ENCODE assay signal across 19 mouse cellular contexts in genomic region chrX:151508536-151508935, GRCm38 (mm10). TPM values are rescaled to one million over a fixed set of nuclear protein-coding genes. Genes with fewer than 3 reads are reported as not detected.
DNase-seq lines count a peak whose midpoint lies in the region; ATAC-seq and TF ChIP-seq lines count a peak whose summit lies in the region.
"Had no signal": no experiment of that assay in that cellular context is flagged by ENCODE, and none has a peak within 500 bp of the region (broad histone marks: within the 10 kb centered on the region; RNA-seq: fewer than 3 reads in every experiment).

No protein-coding gene starts in this region.

- peak; percentile 100 for ATAC-seq in granulocyte monocyte progenitor cell, adult 5-6 weeks (replicated peaks; ENCODE audit: poor library complexity, severe bottlenecking)
- ATAC-seq in megakaryocyte progenitor cell, adult 5-6 weeks (replicated peaks; ENCODE audit: poor library complexity), result peak; percentile 100
- ATAC-seq: forebrain, embryonic 13.5 days; forebrain, postnatal 0 days; hindbrain, postnatal 0 days; intestine, embryonic 15.5 days had no signal

- peak overlapping the region; percentile 88 for H3K27ac ChIP-seq in MEL (ENCODE audit: control insufficient read depth, low read depth, low read length)
- H3K27ac ChIP-seq: embryonic facial prominence, embryonic 10.5 days; forebrain, embryonic 13.5 days; hindbrain, embryonic 13.5 days; hindbrain, postnatal 0 days; intestine, embryonic 15.5 days had no signal

- H3K36me3 ChIP-seq in MEL (ENCODE audit: control insufficient read depth in 1 of 2, insufficient read depth in 2 of 2, low read length in 2 of 2), result peaks cover 0 to 17% of the 10 kb centered on the region in 2 experiments; a peak in 2 of 4 replicates
- H3K36me3 ChIP-seq: embryonic facial prominence, embryonic 10.5 days; heart, embryonic 12.5 days; hindbrain, embryonic 13.5 days; intestine, embryonic 15.5 days had no signal

- DNase-seq in MEL (ENCODE audit: low read depth, low spot score), result peak; percentile 88
- DNase-seq in thymus, postnatal 10 days (ENCODE audit: low spot score in 2 of 2), result no peak
- DNase-seq in natural killer cell, adult 2 months (ENCODE audit: low spot score in 2 of 2), result no peak
- DNase-seq in adrenal gland, adult 2 months, result no peak
- DNase-seq: adrenal gland, postnatal 10 days; cerebellum, adult 18-20 months; cerebellum, adult 9-11 months; cerebellum, postnatal 36 days; forebrain, postnatal 0 days; gastrocnemius, postnatal 14 days had no signal

- H3K4me1 ChIP-seq in MEL (ENCODE audit: control insufficient read depth in 1 of 2, insufficient read depth in 2 of 2, low read length in 2 of 2), result peaks cover 5 to 13% of the 10 kb centered on the region in 2 experiments
- H3K4me1 ChIP-seq: embryonic facial prominence, embryonic 10.5 days; forebrain, embryonic 13.5 days; heart, embryonic 12.5 days; hindbrain, embryonic 13.5 days; intestine, embryonic 15.5 days had no signal

- no peak for TF ChIP-seq RAD21 in MEL (IDR thresholded peaks at IDR 0.05; ENCODE audit: low read depth, low read length)

- H3K9ac ChIP-seq in MEL (ENCODE audit: control insufficient read depth, low read depth, low read length, poor library complexity, severe bottlenecking), result peak overlapping the region; percentile 10
- H3K9ac ChIP-seq: forebrain, embryonic 13.5 days; forebrain, postnatal 0 days; heart, embryonic 12.5 days; hindbrain, embryonic 13.5 days; intestine, embryonic 15.5 days had no signal

- no peak for TF ChIP-seq POLR2A in MEL (IDR thresholded peaks at IDR 0.05; ENCODE audit: control insufficient read depth in 1 of 2, insufficient read depth in 1 of 2, low read depth in 1 of 2, low read length in 2 of 2, poor library complexity in 1 of 2)

- TF ChIP-seq CTCF in MEL (IDR thresholded peaks at IDR 0.05 in 2 of 3, conservative IDR thresholded peaks at IDR 0.05 in 1 of 3; ENCODE audit: control insufficient read depth in 1 of 3, insufficient read depth in 1 of 3, low read depth in 2 of 3, low read length in 3 of 3, poor library complexity in 1 of 3, severe bottlenecking in 1 of 3), result no peak

- H3K9me3 ChIP-seq in MEL (replicated peaks; ENCODE audit: insufficient read depth, low read length), result no peaks in the 10 kb centered on the region
- H3K9me3 ChIP-seq: embryonic facial prominence, embryonic 10.5 days; forebrain, embryonic 13.5 days; heart, embryonic 12.5 days; hindbrain, embryonic 13.5 days; intestine, embryonic 15.5 days had no signal

- H3K27me3 ChIP-seq in MEL (ENCODE audit: control insufficient read depth in 1 of 2, insufficient read depth in 2 of 2, low read length in 2 of 2), result no peaks in the 10 kb centered on the region
- H3K27me3 ChIP-seq: CH12.LX; forebrain, embryonic 13.5 days; heart, embryonic 12.5 days; hindbrain, embryonic 13.5 days; intestine, embryonic 15.5 days had no signal

- peak; percentile 71 to 75 for TF ChIP-seq EP300 in MEL (IDR thresholded peaks at IDR 0.05; ENCODE audit: low read depth in 1 of 2, low read length in 2 of 2)

- no peaks in the 10 kb centered on the region for H3K79me2 ChIP-seq in MEL (ENCODE audit: control insufficient read depth, insufficient read depth, low read length, poor library complexity)

- H3K4me3 ChIP-seq in MEL (ENCODE audit: control insufficient read depth in 1 of 2, insufficient read depth in 1 of 2, low read depth in 2 of 2, low read length in 2 of 2), result no peak overlapping the region
- H3K4me3 ChIP-seq: embryonic facial prominence, embryonic 10.5 days; forebrain, embryonic 13.5 days; heart, embryonic 12.5 days; hindbrain, embryonic 13.5 days; intestine, embryonic 15.5 days had no signal

TF ChIP-seq in MEL, 35 proteins besides CTCF, POLR2A, EP300 and RAD21:
- TF ChIP-seq MEF2A (IDR thresholded peaks at IDR 0.05; ENCODE audit: extremely low read depth, insufficient replicate concordance, low read depth, low read length, poor library complexity, severe bottlenecking) (peak; percentile 71; the same call in 1 of the 2 replicates), USF1 (IDR thresholded peaks at IDR 0.05; ENCODE audit: low read depth, low read length) (no peak), TAL1 (IDR thresholded peaks at IDR 0.05; ENCODE audit: low read length) (no peak), SMC3 (IDR thresholded peaks at IDR 0.05; ENCODE audit: low read depth, low read length) (no peak), GATA1 (IDR thresholded peaks at IDR 0.05; ENCODE audit: low read depth, low read length) (peak; percentile 86), ELF1 (IDR thresholded peaks at IDR 0.05; ENCODE audit: low read depth, low read length) (0 out of 2 replicates have a peak, but pooled peaks have one; percentile 21), ZKSCAN1 (IDR thresholded peaks at IDR 0.05; ENCODE audit: low read depth, low read length) (peak; percentile 53; the same call in 1 of the 2 replicates), POLR2AphosphoS2 (IDR thresholded peaks at IDR 0.05; ENCODE audit: low read length) (no peak), MAFK (IDR thresholded peaks at IDR 0.05; ENCODE audit: borderline replicate concordance, low read depth, low read length) (0 out of 2 replicates have a peak, but pooled peaks have one; percentile 33), MXI1 (IDR thresholded peaks at IDR 0.05; ENCODE audit: low read depth, low read length) (peak; percentile 42; the same call in 1 of the 2 replicates), MAX (IDR thresholded peaks at IDR 0.05; ENCODE audit: low read length) (peak; percentile 77), TBP (IDR thresholded peaks at IDR 0.05; ENCODE audit: low read depth, low read length) (peak; percentile 61; the same call in 1 of the 2 replicates), BHLHE40 (IDR thresholded peaks at IDR 0.05; ENCODE audit: borderline replicate concordance, low read depth, low read length) (0 out of 2 replicates have a peak, but pooled peaks have one; percentile 15), USF2 (IDR thresholded peaks at IDR 0.05; ENCODE audit: borderline replicate concordance in 1 of 2, insufficient read depth in 1 of 2, low read depth in 1 of 2, low read length in 2 of 2) (no peak), TCF12 (IDR thresholded peaks at IDR 0.05; ENCODE audit: low read depth, low read length) (peak; percentile 52; the same call in 1 of the 2 replicates), SIN3A (IDR thresholded peaks at IDR 0.05; ENCODE audit: low read length) (peak; percentile 82), MYC (IDR thresholded peaks at IDR 0.05; ENCODE audit: low read depth, low read length) (peak; percentile 90), NELFE (IDR thresholded peaks at IDR 0.05; ENCODE audit: low read depth, low read length) (no peak), ZNF384 (IDR thresholded peaks at IDR 0.05; ENCODE audit: low read depth, low read length) (peak; percentile 94), CHD1 (IDR thresholded peaks at IDR 0.05; ENCODE audit: low read depth, low read length) (no peak), ETS1 (IDR thresholded peaks at IDR 0.05; ENCODE audit: low read depth, low read length) (peak; percentile 89), GABPA (IDR thresholded peaks at IDR 0.05; ENCODE audit: low read depth, low read length) (no peak), HCFC1 (IDR thresholded peaks at IDR 0.05; ENCODE audit: low read depth, low read length) (peak; percentile 68), RCOR1 (IDR thresholded peaks at IDR 0.05; ENCODE audit: low read depth, low read length) (peak; percentile 51; the same call in 1 of the 2 replicates)

RNA-seq across cellular contexts. Expression of gene Phf8, which starts 11.9 kb away (rescaled TPM):
- total RNA-seq in MEL (2012; rRNA removed), result 13.6 and 15.7 TPM in 2 replicates
- 100 to 1,000 TPM in 1 of 2 experiments, 10 to 100 TPM in 1; 31.8 to 132 TPM for polyA plus RNA-seq in MEL (2012; ENCODE audit: insufficient read depth in 1 of 2, insufficient read length in 2 of 2, low read depth in 1 of 2, low replicate concordance in 2 of 2, missing spikeins in 1 of 2)
- total RNA-seq in granulocyte monocyte progenitor cell, adult 5-6 weeks (2014; fragmentation: Nextera tagmentation), result 26.6 and 46.6 TPM in 2 replicates
- total RNA-seq in granulocyte monocyte progenitor cell, adult 5-6 weeks (2017), result 21.9 and 22.7 TPM in 2 replicates
- 30.6 and 34.3 TPM in 2 replicates for total RNA-seq in megakaryocyte progenitor cell, adult 5-6 weeks (2015)
- 20.4 and 22.1 TPM in 2 replicates for total RNA-seq in megakaryocyte progenitor cell, adult 5-6 weeks (2017)
- total RNA-seq in adrenal gland, adult 2 months (2021), result 10 to 100 TPM; 20.6 to 27.1 TPM
- 4.4 and 4.7 TPM in 2 replicates for polyA plus RNA-seq in adrenal gland, adult 2 months (2012; rRNA removed)
